Mouse (Mus musculus) NIH3T3 (cell line): ENCODE data around the gene Mindy1.

Source experiments
- DNase-seq: peaks from one replicate; pipeline ENCODE4 v3.0.0-alpha.2; 2012; ENCODE audit warnings: low read depth

Mindy1 gene

GRCm38 (mm10) chr3:95281216-95282126, at the start of gene Mindy1, which contains the start of gene Prune1:
Mindy1 (plus strand) TSS chr3:95281345.
Prune1 (minus strand) TSS chr3:95282076.
- DNase-seq, result peak; percentile 99

GRCm38 (mm10) chr3:95232771-95233170, 48.4 kb upstream of the Mindy1 start:
- peak; percentile 86 for DNase-seq

- no peak for DNase-seq
Observed at GRCm38 (mm10) chr3:95233303-95233980, 47.7 kb upstream of the Mindy1 start.

GRCm38 (mm10) chr3:95235386-95236301, 45.5 kb upstream of the Mindy1 start:
- no peak for DNase-seq

- peak; percentile 84 for DNase-seq
Observed at GRCm38 (mm10) chr3:95237541-95238099, 43.5 kb upstream of the Mindy1 start.

- no peak for DNase-seq
Observed at GRCm38 (mm10) chr3:95239022-95239421, 42.1 kb upstream of the Mindy1 start.

- no peak for DNase-seq
Observed at GRCm38 (mm10) chr3:95239971-95240370, 41.2 kb upstream of the Mindy1 start.

GRCm38 (mm10) chr3:95240900-95241299, 40.2 kb upstream of the Mindy1 start:
- no peak for DNase-seq

- no peak for DNase-seq
Observed at GRCm38 (mm10) chr3:95241498-95241897, 39.6 kb upstream of the Mindy1 start, which contains the start of gene Gm128. Gm128 (minus strand) TSS chr3:95241598.

- DNase-seq, result no peak
Observed at GRCm38 (mm10) chr3:95243086-95243485, 38.1 kb upstream of the Mindy1 start.

- DNase-seq, result peak; percentile 96
Observed at GRCm38 (mm10) chr3:95246465-95247231, 34.5 kb upstream of the Mindy1 start.

GRCm38 (mm10) chr3:95247660-95248336, 33.3 kb upstream of the Mindy1 start:
- DNase-seq, result no peak

GRCm38 (mm10) chr3:95250361-95250760, 30.8 kb upstream of the Mindy1 start:
- DNase-seq, result no peak

- DNase-seq, result no peak
Observed at GRCm38 (mm10) chr3:95250783-95251424, 30.2 kb upstream of the Mindy1 start, which contains the start of gene Bnipl. Bnipl (minus strand) TSS chr3:95251193.

- no peak for DNase-seq
Observed at GRCm38 (mm10) chr3:95256931-95257330, 24.2 kb upstream of the Mindy1 start.

GRCm38 (mm10) chr3:95261975-95262374, 19.2 kb upstream of the Mindy1 start:
- DNase-seq, result peak; percentile 80

GRCm38 (mm10) chr3:95263089-95263739, 17.9 kb upstream of the Mindy1 start:
- peak; percentile 73 for DNase-seq

GRCm38 (mm10) chr3:95264724-95265123, 16.4 kb upstream of the Mindy1 start:
- DNase-seq, result no peak

GRCm38 (mm10) chr3:95266052-95266451, 15.1 kb upstream of the Mindy1 start:
- no peak for DNase-seq
